Mouse (Mus musculus) adrenal gland, postnatal 25 days (tissue): ENCODE measurements around the gene Olfr957. TPM values are rescaled to one million over a fixed set of nuclear protein-coding genes. Genes with fewer than 3 reads are reported as not detected.

Source experiments
- DNase-seq: peaks from one replicate; pipeline ENCODE4 v3.0.0; 2021; ENCODE audit warnings: mixed read lengths
- long read RNA-seq: library from polyadenylated mRNA; stranded (forward); transcript quantifications from one replicate; pipeline ENCODE4 v2.0.0, GENCODE M21; 2021
- total RNA-seq: library from RNA; stranded (reverse); gene quantifications from 2 replicates; pipeline ENCODE4 v1.2.3, GENCODE M21; 2021

Gene Olfr957
- not detected in 2 replicates for total RNA-seq
- long read RNA-seq = 0 reads

- DNase-seq = no peak
Measured at GRCm38 (mm10) chr9:39515531-39515930, at the start of gene Olfr957. Olfr957 (minus strand) TSS chr9:39515809.

DNA sequence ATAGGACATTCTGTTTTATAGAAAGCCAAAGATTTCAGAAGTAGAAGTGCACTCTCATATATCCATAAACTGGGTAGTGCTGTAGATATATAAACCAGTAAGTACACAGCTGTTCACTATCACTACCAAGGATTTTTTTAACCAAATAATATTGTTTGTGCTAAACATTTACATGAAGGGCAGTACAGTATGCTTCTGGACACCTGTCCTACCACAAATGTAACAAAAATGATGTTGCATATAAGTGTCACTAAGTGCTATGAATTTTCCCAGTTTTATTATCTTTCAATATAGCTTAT lies 42.7 kb upstream of the Olfr957 start:
- DNase-seq = no peak

GRCm38 (mm10) chr9:39557529-39558348 lies 42.1 kb upstream of the Olfr957 start:
- DNase-seq = no peak

DNA sequence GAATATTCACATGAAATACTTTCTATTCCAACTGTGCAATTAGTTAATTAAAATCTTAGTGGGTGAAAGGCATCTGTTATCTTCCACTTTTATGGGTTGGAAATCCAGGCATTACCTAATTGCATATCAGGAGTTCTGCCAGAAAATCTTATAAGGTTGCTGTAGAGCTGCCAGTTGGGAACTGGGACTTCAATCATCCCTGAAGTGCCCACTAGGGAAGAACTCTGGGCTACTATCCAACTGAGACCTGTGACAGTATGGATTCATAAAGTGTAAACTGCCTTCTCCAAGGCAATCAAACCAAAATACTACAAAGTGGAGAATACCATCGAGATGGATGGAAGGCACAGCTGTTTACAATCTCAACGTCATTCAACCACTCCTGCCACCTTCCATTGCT lies 38.3 kb upstream of the Olfr957 start, which contains the start of gene Olfr958:
Olfr958 (minus strand) TSS at position 109 of the 400 bp plus-strand sequence.
- no peak for DNase-seq

- DNase-seq = no peak
Measured at GRCm38 (mm10) chr9:39550806-39551205, 35.2 kb upstream of the Olfr957 start.

DNA sequence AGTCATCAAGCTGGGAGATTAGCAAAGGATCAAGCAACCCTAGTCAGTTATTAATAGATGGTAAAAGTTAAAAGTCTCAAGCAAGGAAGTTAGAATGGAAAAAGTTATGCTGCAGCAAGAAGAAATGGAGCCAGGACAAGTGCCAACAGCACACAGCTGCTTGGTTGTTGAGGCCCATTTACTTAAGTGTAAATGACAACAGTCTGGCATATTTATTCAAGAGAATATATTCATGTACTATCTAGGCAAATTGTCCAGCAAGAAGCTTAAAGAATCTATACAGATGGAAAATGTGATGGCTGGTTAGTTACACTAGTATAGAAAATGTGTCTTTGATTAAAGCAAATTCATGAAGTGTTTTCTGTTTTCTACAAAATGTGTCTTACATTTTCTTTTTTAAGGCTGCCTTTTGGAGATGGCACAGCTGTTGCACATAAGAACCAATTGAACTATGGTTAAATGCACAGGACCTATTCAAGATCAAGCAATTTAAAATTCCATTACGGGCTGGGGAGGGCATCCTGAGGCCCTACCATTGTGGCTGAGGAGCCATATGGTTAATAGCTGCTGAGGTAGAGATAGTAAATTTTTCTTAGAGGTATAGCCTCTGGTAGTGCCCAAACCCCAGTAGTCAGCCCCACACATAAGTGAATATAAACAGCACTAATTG lies 8.1 kb upstream of the Olfr957 start:
- DNase-seq = no peak

GRCm38 (mm10) chr9:39518595-39518994 lies 3.0 kb upstream of the Olfr957 start:
- no peak for DNase-seq

- no peak for DNase-seq
Measured at GRCm38 (mm10) chr9:39509412-39509811, 6.2 kb downstream of the Olfr957 start.

DNA sequence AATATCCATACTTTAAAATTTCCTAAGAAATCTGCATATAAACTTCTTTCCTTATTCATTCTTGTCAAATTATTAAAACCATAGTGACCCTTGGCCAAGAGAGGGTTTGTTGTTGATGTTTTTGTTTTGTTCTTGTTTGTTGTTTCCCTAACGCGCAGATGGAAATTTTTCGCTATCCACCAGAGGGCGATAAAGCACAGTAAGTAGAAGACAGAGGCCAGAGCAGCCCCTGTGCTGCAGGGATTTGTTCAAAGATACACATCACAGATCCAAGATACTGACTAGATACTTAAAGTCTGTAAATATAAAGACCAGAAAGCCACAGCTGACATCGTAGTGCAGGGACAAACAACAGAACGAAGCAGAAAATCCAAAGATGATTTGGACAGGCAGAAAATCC lies 6.6 kb downstream of the Olfr957 start:
- peak; percentile 39 for DNase-seq

- no peak for DNase-seq
Measured at GRCm38 (mm10) chr9:39493895-39494294, 21.7 kb downstream of the Olfr957 start, which contains the start of gene Olfr44. Olfr44 (minus strand) TSS chr9:39493995.

DNA sequence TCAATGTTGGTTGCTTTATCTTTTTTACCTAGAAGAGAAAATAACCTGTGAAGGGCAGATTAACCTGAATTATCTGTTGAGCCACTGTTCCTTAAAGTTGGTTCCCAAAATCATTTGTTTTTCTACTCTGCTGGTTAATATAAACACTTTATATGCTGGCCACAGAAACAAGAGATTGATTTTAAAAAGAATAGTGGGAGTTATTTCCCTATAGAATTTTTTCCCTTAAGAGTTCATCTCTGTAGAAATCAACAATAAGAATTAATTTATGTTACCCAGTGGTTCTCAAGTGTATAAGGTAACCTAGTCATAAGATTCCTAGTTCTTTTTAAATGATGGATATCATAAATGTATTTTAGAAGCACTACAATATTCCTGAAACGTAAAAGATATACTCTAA lies 43.8 kb downstream of the Olfr957 start, which contains the start of gene Olfr955:
Olfr955 (minus strand) TSS at position 101 of the 400 bp plus-strand sequence.
- no peak for DNase-seq

Other genes with a start within 250 kb of the Olfr957 start
- not detected in 2 replicates for gene Olfr945, start 239.0 kb downstream of the Olfr957 start, total RNA-seq
- not detected in 2 replicates for gene Olfr948, start 189.8 kb downstream of the Olfr957 start, total RNA-seq
- not detected in 2 replicates for gene Olfr951, start 128.4 kb downstream of the Olfr957 start, total RNA-seq
- not detected in 2 replicates for gene Olfr952, start 88.7 kb downstream of the Olfr957 start, total RNA-seq
- not detected in 2 replicates for gene Olfr954, start 59.1 kb downstream of the Olfr957 start, total RNA-seq
- not detected in 2 replicates for gene Olfr955, start 43.9 kb downstream of the Olfr957 start, total RNA-seq
- gene Olfr44, start 21.8 kb downstream of the Olfr957 start, total RNA-seq = not detected in 2 replicates
- not detected in 2 replicates for gene Olfr958, start 38.2 kb upstream of the Olfr957 start, total RNA-seq
- gene Olfr959, start 59.8 kb upstream of the Olfr957 start, total RNA-seq = not detected in 2 replicates
- 7.4 and 11.7 TPM in 2 replicates for gene AW551984, start 88.6 kb upstream of the Olfr957 start, total RNA-seq
- not detected in 2 replicates for gene Olfr148, start 94.8 kb upstream of the Olfr957 start, total RNA-seq
- not detected in 2 replicates for gene Olfr960, start 105.6 kb upstream of the Olfr957 start, total RNA-seq
- gene Olfr961, start 129.3 kb upstream of the Olfr957 start, total RNA-seq = not detected in 2 replicates
- not detected in 2 replicates for gene Olfr963, start 151.4 kb upstream of the Olfr957 start, total RNA-seq
- not detected in 2 replicates for gene Olfr149, start 191.3 kb upstream of the Olfr957 start, total RNA-seq
- not detected in 2 replicates for gene Olfr965, start 195.5 kb upstream of the Olfr957 start, total RNA-seq
- gene Olfr150, start 215.2 kb upstream of the Olfr957 start, total RNA-seq = not detected in 2 replicates
- gene Olfr967, start 230.4 kb upstream of the Olfr957 start, total RNA-seq = not detected in 2 replicates